Comparison of ENCODE assay signal across 9 mouse cellular contexts in genomic region chr8:46934898-46935297, GRCm38 (mm10). TPM values are rescaled to one million over a fixed set of nuclear protein-coding genes. Genes with fewer than 3 reads are reported as not detected.
A peak's percentile ranks its signal among the peaks of the same experiment; 100 is the strongest.
DNase-seq lines count a peak whose midpoint lies in the region; ATAC-seq and TF ChIP-seq lines count a peak whose summit lies in the region.
"Had no signal": no experiment of that assay in that cellular context is flagged by ENCODE, and none has a peak within 500 bp of the region (broad histone marks: within the 10 kb centered on the region; RNA-seq: fewer than 3 reads in every experiment).

No protein-coding gene starts in this region.

- no peak overlapping the region for H3K4me2 ChIP-seq in hindbrain, embryonic 13.5 days
- H3K4me2 ChIP-seq in embryonic facial prominence, embryonic 12.5 days (replicated peaks) = no peak overlapping the region
- no peak overlapping the region for H3K4me2 ChIP-seq in heart, postnatal 0 days (ENCODE audit: low read depth, low read length)
- no peak overlapping the region for H3K4me2 ChIP-seq in lung, embryonic 15.5 days

- no peaks in the 10 kb centered on the region for H3K36me3 ChIP-seq in hindbrain, embryonic 10.5 days
- H3K36me3 ChIP-seq in hindbrain, embryonic 13.5 days = no peaks in the 10 kb centered on the region
- H3K36me3 ChIP-seq in embryonic facial prominence, embryonic 12.5 days = no peaks in the 10 kb centered on the region
- H3K36me3 ChIP-seq in heart, postnatal 0 days (replicated peaks; ENCODE audit: control insufficient read depth, insufficient read depth, low read length) = no peaks in the 10 kb centered on the region
- no peaks in the 10 kb centered on the region for H3K36me3 ChIP-seq in lung, embryonic 15.5 days

- peaks cover 7% of the 10 kb centered on the region; the same call in 1 of the 2 replicates for H3K4me1 ChIP-seq in hindbrain, embryonic 10.5 days (replicated peaks)
- peaks cover 3% of the 10 kb centered on the region; the same call in 1 of the 2 replicates for H3K4me1 ChIP-seq in hindbrain, embryonic 13.5 days (replicated peaks)
- H3K4me1 ChIP-seq in bone marrow, adult 2 months (ENCODE audit: control insufficient read depth, insufficient read depth, low read length) = peaks cover 3% of the 10 kb centered on the region; the same call in 1 of the 2 replicates
- H3K4me1 ChIP-seq in embryonic facial prominence, embryonic 12.5 days = no peaks in the 10 kb centered on the region
- no peaks in the 10 kb centered on the region for H3K4me1 ChIP-seq in heart, postnatal 0 days (ENCODE audit: control insufficient read depth, insufficient read depth)
- H3K4me1 ChIP-seq in lung, embryonic 15.5 days = peaks cover 3% of the 10 kb centered on the region; the same call in 1 of the 2 replicates

- 21% methylated on average over 9 of the region's 9 CpGs for WGBS in hindbrain, embryonic 10.5 days
- WGBS in hindbrain, embryonic 13.5 days = 22% methylated on average over 9 of the region's 9 CpGs
- 39% methylated on average over 9 of the region's 9 CpGs for WGBS in bone marrow, adult 2 months
- WGBS in embryonic facial prominence, embryonic 12.5 days = 22% methylated on average over 9 of the region's 9 CpGs
- 27% methylated on average over 9 of the region's 9 CpGs for WGBS in heart, postnatal 0 days
- WGBS in lung, embryonic 15.5 days = 26% methylated on average over 9 of the region's 9 CpGs

- no peaks in the 10 kb centered on the region for H3K9me3 ChIP-seq in hindbrain, embryonic 10.5 days
- no peaks in the 10 kb centered on the region for H3K9me3 ChIP-seq in hindbrain, embryonic 13.5 days
- no peaks in the 10 kb centered on the region for H3K9me3 ChIP-seq in embryonic facial prominence, embryonic 12.5 days
- no peaks in the 10 kb centered on the region for H3K9me3 ChIP-seq in heart, postnatal 0 days (replicated peaks; ENCODE audit: control insufficient read depth, low read length)
- H3K9me3 ChIP-seq in lung, embryonic 15.5 days = no peaks in the 10 kb centered on the region

- no peak for TF ChIP-seq EP300 in heart, postnatal 0 days (IDR thresholded peaks at IDR 0.05; ENCODE audit: low read depth)

- peak; percentile 83 for TF ChIP-seq CTCF in bone marrow, adult 2 months (IDR thresholded peaks at IDR 0.05; ENCODE audit: control insufficient read depth, insufficient read depth, low read length)
- peak; percentile 67 for TF ChIP-seq CTCF in heart, postnatal 0 days (IDR thresholded peaks at IDR 0.05; ENCODE audit: low read depth)

- H3K9ac ChIP-seq in hindbrain, embryonic 13.5 days = no peak overlapping the region
- H3K9ac ChIP-seq in embryonic facial prominence, embryonic 12.5 days = no peak overlapping the region
- H3K9ac ChIP-seq in heart, postnatal 0 days (replicated peaks; ENCODE audit: low read depth, low read length) = no peak overlapping the region
- H3K9ac ChIP-seq in lung, embryonic 15.5 days = no peak overlapping the region

- no peak for TF ChIP-seq POLR2A in bone marrow, adult 2 months (IDR thresholded peaks at IDR 0.05; ENCODE audit: borderline replicate concordance, control insufficient read depth, low read depth, low read length)

- no peak overlapping the region for H3K27ac ChIP-seq in hindbrain, embryonic 10.5 days
- H3K27ac ChIP-seq in hindbrain, embryonic 13.5 days = no peak overlapping the region
- peak overlapping the region; percentile 81 for H3K27ac ChIP-seq in bone marrow, adult 2 months (ENCODE audit: control insufficient read depth, insufficient read depth, low read depth, low read length, poor library complexity)
- no peak overlapping the region for H3K27ac ChIP-seq in embryonic facial prominence, embryonic 12.5 days
- no peak overlapping the region for H3K27ac ChIP-seq in heart, postnatal 0 days (ENCODE audit: low read depth)
- no peak overlapping the region for H3K27ac ChIP-seq in lung, embryonic 15.5 days

- no peak for ATAC-seq in hindbrain, embryonic 13.5 days (ENCODE audit: low FRiP score)
- peak; percentile 60; the same call in 1 of the 2 replicates for ATAC-seq in embryonic facial prominence, embryonic 12.5 days (ENCODE audit: insufficient number of reproducible peaks, insufficient read depth, low FRiP score, low TSS enrichment)
- ATAC-seq in heart, postnatal 0 days (ENCODE audit: insufficient read depth, low read depth) = peak; percentile 77
- peak; percentile 72; the same call in 1 of the 2 replicates for ATAC-seq in lung, embryonic 15.5 days (ENCODE audit: borderline replicate concordance, extremely low read depth, low FRiP score, low TSS enrichment)

- 0 out of 2 replicates have a peak, but pooled peaks cover 7% of the 10 kb centered on the region for H3K27me3 ChIP-seq in hindbrain, embryonic 10.5 days (ENCODE audit: insufficient read depth, poor library complexity, severe bottlenecking)
- no peaks in the 10 kb centered on the region for H3K27me3 ChIP-seq in hindbrain, embryonic 13.5 days
- no peaks in the 10 kb centered on the region for H3K27me3 ChIP-seq in embryonic facial prominence, embryonic 12.5 days
- H3K27me3 ChIP-seq in heart, postnatal 0 days (ENCODE audit: control insufficient read depth, insufficient read depth, low read length) = no peaks in the 10 kb centered on the region
- no peaks in the 10 kb centered on the region for H3K27me3 ChIP-seq in lung, embryonic 15.5 days

- peak; percentile 75 for DNase-seq in hindbrain, embryonic 10.5 days (ENCODE audit: low spot score)
- peak; percentile 35 for DNase-seq in heart, postnatal 0 days (ENCODE audit: low spot score)
- peak; percentile 63 to 68 for DNase-seq in kidney, postnatal 25 days
- peak; percentile 45 for DNase-seq in retina, adult 2 months (ENCODE audit: low read depth, low spot score)

- H3K4me3 ChIP-seq in hindbrain, embryonic 10.5 days = no peak overlapping the region
- H3K4me3 ChIP-seq in hindbrain, embryonic 13.5 days = no peak overlapping the region
- no peak overlapping the region for H3K4me3 ChIP-seq in bone marrow, adult 2 months (replicated peaks; ENCODE audit: control insufficient read depth, low read depth, low read length)
- H3K4me3 ChIP-seq in embryonic facial prominence, embryonic 12.5 days = no peak overlapping the region
- H3K4me3 ChIP-seq in heart, postnatal 0 days (ENCODE audit: low read depth, low read length) = no peak overlapping the region
- no peak overlapping the region for H3K4me3 ChIP-seq in lung, embryonic 15.5 days
- H3K4me3 ChIP-seq: megakaryocyte, embryonic 14.5 days had no signal

RNA-seq across cellular contexts. Expression of gene Enpp6, which starts 51.8 kb away (rescaled TPM):
- 0.43 and 0.68 TPM in 2 replicates for polyA plus RNA-seq in hindbrain, embryonic 10.5 days (2016; fragmentation: Nextera tagmentation; extraction: Ambion mirVana)
- 0.18 and 0.34 TPM in 2 replicates for polyA plus RNA-seq in hindbrain, embryonic 13.5 days (2015; fragmentation: Nextera tagmentation; extraction: Ambion mirVana)
- polyA plus RNA-seq in bone marrow, adult 2 months (2011; ENCODE audit: insufficient read depth, insufficient read length, low replicate concordance, missing spikeins) = 0.52 TPM in 1 of 2 replicates, not detected in the other
- polyA plus RNA-seq in embryonic facial prominence, embryonic 12.5 days (2016; fragmentation: Nextera tagmentation; extraction: Ambion mirVana) = 0.42 and 0.46 TPM in 2 replicates
- total RNA-seq in heart, postnatal 0 days (2014; rRNA removed; ENCODE audit: low replicate concordance) = 7.7 and 13.0 TPM in 2 replicates
- 5.4 and 5.5 TPM in 2 replicates for polyA plus RNA-seq in heart, postnatal 0 days (2015; fragmentation: Nextera tagmentation; extraction: Ambion mirVana)
- polyA plus RNA-seq in lung, embryonic 15.5 days (2015; fragmentation: Nextera tagmentation; extraction: Ambion mirVana) = 0.43 and 0.47 TPM in 2 replicates
